Mouse (Mus musculus) intestine, embryonic 16.5 days (tissue): ENCODE data around the gene Akap13. TPM values are rescaled to one million over a fixed set of nuclear protein-coding genes. Genes with fewer than 3 reads are reported as not detected.
A peak's percentile ranks its signal among the peaks of the same experiment; 100 is the strongest.

Experiments
- ATAC-seq: fragments of 200-750 bp; cut with Nextera tagmentation; 2 replicates; pipeline ENCODE4 v1.8.0; 2017; ENCODE audit warnings: moderate TSS enrichment, moderate library complexity
- H3K27ac ChIP-seq: fragments of 300-500 bp; sonication (generic); 2 replicates; pipeline ENCODE4 v1.5.1; 2014; ENCODE audit warnings: mild to moderate bottlenecking, low read length
- H3K27me3 ChIP-seq: fragments of 300-500 bp; sonication (generic); replicated peaks from 2 replicates; pipeline ENCODE4 v1.6.1; 2014; ENCODE audit warnings: low read length, control low read depth, mixed read lengths; ENCODE audit not compliant: control insufficient read depth, insufficient read depth
- H3K36me3 ChIP-seq: fragments of 300-500 bp; sonication (generic); 2 replicates; pipeline ENCODE4 v1.6.1; 2014; ENCODE audit warnings: low read length, control low read depth; ENCODE audit not compliant: control insufficient read depth, insufficient read depth
- H3K4me1 ChIP-seq: fragments of 300-500 bp; sonication (generic); 2 replicates; pipeline ENCODE4 v1.6.1; 2014; ENCODE audit warnings: low read length, control low read depth, mixed read lengths; ENCODE audit not compliant: control insufficient read depth, insufficient read depth
- H3K4me2 ChIP-seq: fragments of 300-500 bp; sonication (generic); 2 replicates; pipeline ENCODE4 v1.6.1; 2014; ENCODE audit warnings: low read depth, low read length, control low read depth
- H3K4me3 ChIP-seq: fragments of 300-500 bp; sonication (generic); 2 replicates; pipeline ENCODE4 v1.5.1; 2014; ENCODE audit warnings: mild to moderate bottlenecking, low read length
- H3K9ac ChIP-seq: fragments of 300-500 bp; sonication (generic); 2 replicates; pipeline ENCODE4 v1.6.1; 2014; ENCODE audit warnings: low read depth, low read length
- H3K9me3 ChIP-seq: fragments of 300-500 bp; sonication (generic); 2 replicates; pipeline ENCODE4 v1.6.1; 2016; ENCODE audit warnings: low read length, control low read depth; ENCODE audit not compliant: control insufficient read depth
- WGBS: fragments of 180-500 bp; shearing (Covaris S2); extraction: QIAGEN DNeasy Blood & Tissue Kit; methylation state at CpG from one replicate; pipeline ENCODE4 v1.1.7; 2014; 5-methylcytosine and 5-hydroxymethylcytosine counted together
- polyA plus RNA-seq: library from polyadenylated mRNA; unstranded; fragments of >200 nt; fragmentation: Nextera tagmentation; extraction: Ambion mirVana; gene quantifications from 2 replicates; pipeline ENCODE4 v1.2.1, GENCODE M21; 2015

The Akap13 gene
- 22.1 and 24.9 TPM in 2 replicates for polyA plus RNA-seq

GRCm38 (mm10) chr7:75455223-75456151 is at the start of gene Akap13:
TSS of gene Akap13 (plus strand) at chr7:75455534.
- Histone ChIP-seq H3K4me1 (peaks cover 14% of the 10 kb centered on the region), H3K4me2 (peak within 1 kb of the TSS; percentile 81), H3K9me3 (no peaks in the 10 kb centered on the region), H3K27ac (peak within 1 kb of the TSS; percentile 99), H3K27me3 (no peaks in the 10 kb centered on the region), H3K36me3 (no peaks in the 10 kb centered on the region), H3K9ac (peak within 1 kb of the TSS; percentile 98), H3K4me3 (peak within 1 kb of the TSS; percentile 95)
- 0% methylated on average over 68 of the region's 94 CpGs for WGBS
- ATAC-seq = peak; percentile 99

DNA sequence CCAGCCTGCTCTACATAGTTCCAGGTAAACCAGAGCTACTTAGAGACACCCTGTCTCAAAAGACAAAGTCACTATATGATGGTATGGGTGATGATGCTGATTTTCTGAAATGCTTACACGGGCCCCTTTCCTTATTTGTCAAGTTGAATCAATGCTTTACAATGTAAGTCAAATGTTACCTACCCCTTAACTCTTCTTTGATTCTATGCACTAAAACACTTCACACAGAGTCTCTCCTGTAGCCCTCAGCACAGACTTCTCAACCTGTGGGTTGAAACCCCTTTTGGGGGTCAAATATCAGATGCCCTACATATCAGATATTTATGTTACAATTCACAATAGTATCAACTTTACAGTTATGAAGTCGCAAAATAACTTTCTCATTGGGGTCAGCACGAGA is 44.7 kb upstream of the Akap13 start:
- Histone ChIP-seq H3K27me3 (no peaks in the 10 kb centered on the region), H3K4me2 (no peak overlapping the region), H3K27ac (0 out of 2 replicates have a peak overlapping the region, but pooled peaks have one; percentile 7), H3K9me3 (no peaks in the 10 kb centered on the region), H3K4me1 (peaks cover 7% of the 10 kb centered on the region; the same call in 1 of the 2 replicates), H3K9ac (no peak overlapping the region), H3K4me3 (no peak overlapping the region), H3K36me3 (no peaks in the 10 kb centered on the region)
- 70% methylated on average over 3 of the region's 3 CpGs for WGBS
- ATAC-seq = no peak

DNA sequence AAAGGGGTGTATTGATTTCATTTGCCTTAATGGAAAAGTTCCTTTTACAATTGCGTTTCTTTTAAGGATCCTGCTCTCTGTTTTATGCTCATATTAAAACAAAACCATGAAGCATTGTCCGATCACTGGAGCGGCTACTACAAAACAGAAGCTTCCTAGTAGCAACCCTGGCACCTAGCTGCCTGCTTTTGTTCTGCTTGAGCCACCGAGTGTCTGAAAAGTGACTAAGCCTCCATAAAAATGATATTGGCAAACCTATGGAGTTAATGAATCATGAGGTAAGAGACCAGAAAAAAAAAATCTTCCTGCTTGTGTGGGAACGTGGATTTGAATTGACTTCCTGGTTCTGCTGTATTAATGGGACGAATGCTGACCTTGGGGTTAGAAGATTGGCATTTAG is 44.1 kb upstream of the Akap13 start:
- H3K27ac ChIP-seq = peak overlapping the region; percentile 26; the same call in 1 of the 2 replicates
- 46% methylated on average over 6 of the region's 6 CpGs for WGBS

GRCm38 (mm10) chr7:75412011-75412510 is 43.3 kb upstream of the Akap13 start:
- Histone ChIP-seq H3K9me3 (no peaks in the 10 kb centered on the region), H3K4me1 (peaks cover 7% of the 10 kb centered on the region; the same call in 1 of the 2 replicates), H3K27me3 (no peaks in the 10 kb centered on the region), H3K4me3 (no peak overlapping the region), H3K4me2 (no peak overlapping the region), H3K36me3 (no peaks in the 10 kb centered on the region), H3K9ac (no peak overlapping the region), H3K27ac (peak overlapping the region; percentile 29; the same call in 1 of the 2 replicates)
- WGBS = 63% methylated on average over 10 of the region's 10 CpGs
- no peak for ATAC-seq

More for the DNA sequence above, 44.1 kb upstream of the Akap13 start:
- Histone ChIP-seq H3K27me3 (no peaks in the 10 kb centered on the region), H3K9ac (no peak overlapping the region), H3K36me3 (no peaks in the 10 kb centered on the region), H3K4me2 (no peak overlapping the region), H3K9me3 (no peaks in the 10 kb centered on the region), H3K4me3 (no peak overlapping the region), H3K4me1 (peaks cover 7% of the 10 kb centered on the region; the same call in 1 of the 2 replicates)
- no peak for ATAC-seq

DNA sequence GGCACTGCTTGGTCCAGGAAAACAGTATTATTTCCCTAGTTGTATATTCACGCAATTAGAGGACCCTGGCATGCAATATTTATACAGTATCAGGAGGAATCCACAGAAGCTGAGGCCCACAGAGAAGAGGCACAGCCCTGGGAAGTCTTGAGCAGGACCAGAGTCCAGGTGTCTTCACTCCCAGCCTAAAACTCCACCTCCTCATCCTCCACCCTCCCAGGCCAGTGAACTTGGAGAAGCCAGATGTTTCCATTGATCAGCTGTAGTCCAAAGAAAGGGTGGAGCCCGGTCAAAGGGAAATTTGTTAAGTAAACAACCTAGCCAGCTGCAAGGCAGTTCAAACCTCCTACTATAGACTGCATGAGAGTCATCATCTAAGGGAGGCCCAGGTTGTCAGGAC is 42.8 kb upstream of the Akap13 start:
- Histone ChIP-seq H3K27ac (peak overlapping the region; percentile 29; the same call in 1 of the 2 replicates), H3K27me3 (no peaks in the 10 kb centered on the region), H3K4me1 (peaks cover 7% of the 10 kb centered on the region; the same call in 1 of the 2 replicates), H3K36me3 (no peaks in the 10 kb centered on the region), H3K9ac (no peak overlapping the region), H3K4me2 (no peak overlapping the region), H3K4me3 (no peak overlapping the region), H3K9me3 (no peaks in the 10 kb centered on the region)
- WGBS = 44% methylated on average over 2 of the region's 2 CpGs
- peak; percentile 26 for ATAC-seq

DNA sequence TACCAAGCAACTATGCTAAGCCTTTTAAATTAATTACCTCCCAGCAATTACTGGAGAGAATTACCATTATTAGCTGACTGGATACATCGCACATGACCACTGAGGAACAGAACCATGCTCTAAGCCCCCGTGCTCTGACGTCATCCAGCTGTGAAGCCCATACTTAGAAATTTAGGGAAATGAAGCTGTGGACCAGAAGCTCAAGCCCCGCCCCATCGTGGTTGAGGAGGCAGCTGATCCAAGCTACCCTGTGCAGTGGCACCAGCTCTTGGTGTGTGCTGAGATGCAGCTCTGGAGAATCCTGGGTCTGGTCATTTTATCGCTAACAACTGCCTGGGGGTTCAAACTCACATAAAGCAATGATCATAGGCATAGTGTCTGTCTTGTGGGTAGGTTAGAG is 41.4 kb upstream of the Akap13 start:
- no peak for ATAC-seq
- H3K4me1 ChIP-seq = peaks cover 7% of the 10 kb centered on the region; the same call in 1 of the 2 replicates

GRCm38 (mm10) chr7:75414316-75414715 is 41.0 kb upstream of the Akap13 start:
- Histone ChIP-seq H3K36me3 (no peaks in the 10 kb centered on the region), H3K9ac (no peak overlapping the region), H3K27me3 (no peaks in the 10 kb centered on the region), H3K4me1 (peaks cover 7% of the 10 kb centered on the region; the same call in 1 of the 2 replicates), H3K4me2 (no peak overlapping the region), H3K4me3 (no peak overlapping the region), H3K9me3 (no peaks in the 10 kb centered on the region), H3K27ac (peak overlapping the region; percentile 70)
- WGBS = 58% methylated on average over 3 of the region's 3 CpGs
- peak; percentile 43 for ATAC-seq

More for the DNA sequence above, 41.4 kb upstream of the Akap13 start:
- no peak overlapping the region for H3K4me3 ChIP-seq
- no peaks in the 10 kb centered on the region for H3K27me3 ChIP-seq
- WGBS = 68% methylated on average over 6 of the region's 6 CpGs
- H3K9ac ChIP-seq = no peak overlapping the region
- H3K4me2 ChIP-seq = no peak overlapping the region
- H3K36me3 ChIP-seq = no peaks in the 10 kb centered on the region
- H3K9me3 ChIP-seq = no peaks in the 10 kb centered on the region
- peak overlapping the region; percentile 70 for H3K27ac ChIP-seq

DNA sequence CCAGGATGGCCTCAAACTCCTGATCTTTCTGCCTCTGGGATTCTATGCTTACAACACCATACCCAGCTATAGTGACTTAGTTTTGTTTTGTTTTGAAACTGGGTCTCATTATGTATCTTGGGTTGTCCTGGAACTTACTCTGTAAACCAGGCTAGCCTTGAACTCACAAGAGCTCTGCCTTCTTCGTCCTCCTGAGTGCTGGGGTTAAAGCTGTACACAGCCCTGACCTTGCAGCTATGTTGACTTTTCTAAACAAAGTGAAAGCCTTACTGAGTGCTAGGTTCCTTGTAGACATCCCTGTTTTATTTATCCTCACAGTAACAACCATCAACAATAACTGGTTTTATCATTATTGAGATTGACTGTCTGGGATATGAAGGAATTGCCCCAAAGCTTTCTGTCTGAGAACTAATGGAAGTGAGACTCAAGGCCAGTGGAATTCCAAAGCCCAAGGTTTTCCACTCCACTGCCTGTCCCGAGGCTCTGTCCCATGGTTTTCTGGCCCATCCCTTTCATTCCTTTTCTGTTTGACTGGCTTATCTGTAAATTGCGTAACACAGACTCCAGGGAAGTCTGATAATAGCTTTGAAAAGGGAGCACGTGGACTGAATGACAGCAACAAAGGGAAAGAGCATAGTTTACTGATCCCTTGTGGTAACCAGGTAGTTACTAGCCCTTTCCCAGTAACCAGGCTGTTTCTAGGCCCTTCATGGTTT is 40.0 kb upstream of the Akap13 start:
- Histone ChIP-seq H3K9ac (no peak overlapping the region), H3K4me1 (peaks cover 7% of the 10 kb centered on the region; the same call in 1 of the 2 replicates), H3K27me3 (no peaks in the 10 kb centered on the region), H3K9me3 (no peaks in the 10 kb centered on the region), H3K36me3 (no peaks in the 10 kb centered on the region), H3K4me2 (no peak overlapping the region), H3K27ac (peak overlapping the region; percentile 70), H3K4me3 (no peak overlapping the region)
- ATAC-seq = peak; percentile 89
- 36% methylated on average over 4 of the region's 4 CpGs for WGBS
